Mouse (Mus musculus) gastrocnemius, adult 2 months (tissue): Measurements from ENCODE around the gene Slc25a47. TPM values are rescaled to one million over a fixed set of nuclear protein-coding genes. Genes with fewer than 3 reads are reported as not detected.
A peak's percentile ranks its signal among the peaks of the same experiment; 100 is the strongest.

Experiments
- DNase-seq: peaks from one replicate; pipeline ENCODE4 v3.0.0; 2022
- H3K27ac ChIP-seq: fragments of 200-600 bp; 2 replicates; pipeline ENCODE4 v1.8.1; 2022; ENCODE audit warnings: mild to moderate bottlenecking
- H3K4me3 ChIP-seq: fragments of 200-600 bp; 2 replicates; pipeline ENCODE4 v1.8.1; 2022; ENCODE audit warnings: mild to moderate bottlenecking, moderate library complexity
- CTCF ChIP-seq: fragments of 200-600 bp; IDR thresholded peaks from 2 replicates; pipeline ENCODE4 v1.8.1; 2022; ENCODE audit warnings: antibody characterized with exemption, mild to moderate bottlenecking, moderate library complexity
- intact Hi-C: fragments of 180-260 bp; cut with DNase I; formaldehyde crosslinking; loops from one replicate; pipeline ENCODE4 v1.15.1; 2025
- total RNA-seq, 2 experiments: library from RNA; stranded (reverse); gene quantifications; 2 replicates each; pipeline ENCODE4 v1.2.3; 2021

The Slc25a47 gene
- total RNA-seq, 2 experiments from 2014 or later = 7.7 to 8.8 TPM

GRCm38 (mm10) chr12:108882776-108883175, 46.9 kb downstream of the Slc25a47 start:
- Histone ChIP-seq H3K4me3 (no peak overlapping the region), H3K27ac (no peak overlapping the region)
- DNase-seq = no peak
- no peak for TF ChIP-seq CTCF
- intact Hi-C loops = no loop called here

- intact Hi-C loops = no loop called here
- H3K27ac ChIP-seq = peak overlapping the region; percentile 66
- TF ChIP-seq CTCF = no peak
- no peak overlapping the region for H3K4me3 ChIP-seq
- DNase-seq = no peak
These were observed 50.1 kb downstream of the Slc25a47 start for GRCm38 (mm10) chr12:108885906-108886305.

GRCm38 (mm10) chr12:108887077-108887476, 51.2 kb downstream of the Slc25a47 start:
- no peak for DNase-seq
- intact Hi-C loops = no loop called here

GRCm38 (mm10) chr12:108888632-108889031, 52.8 kb downstream of the Slc25a47 start:
- intact Hi-C loops = no loop called here
- TF ChIP-seq CTCF = no peak
- no peak for DNase-seq
- no peak overlapping the region for H3K4me3 ChIP-seq
- no peak overlapping the region for H3K27ac ChIP-seq

More at GRCm38 (mm10) chr12:108887077-108887476, 51.2 kb downstream of the Slc25a47 start:
- H3K27ac ChIP-seq = no peak overlapping the region
- H3K4me3 ChIP-seq = no peak overlapping the region
- no peak for TF ChIP-seq CTCF

GRCm38 (mm10) chr12:108892989-108893714, 57.3 kb downstream of the Slc25a47 start, which contains the start of gene Wdr25:
TSS of gene Wdr25 (plus strand) at chr12:108893631.
- no peak for DNase-seq
- no peak for TF ChIP-seq CTCF

GRCm38 (mm10) chr12:108893715-108894431, 58.0 kb downstream of the Slc25a47 start, which contains the start of gene Wars:
TSS of gene Wars (minus strand) at chr12:108894174.
- TF ChIP-seq CTCF = no peak
- intact Hi-C loops = no loop called here
- H3K4me3 ChIP-seq = peak within 1 kb of the TSS; percentile 92
- peak within 1 kb of the TSS; percentile 91 for H3K27ac ChIP-seq
- peak; percentile 98 for DNase-seq

More at GRCm38 (mm10) chr12:108892989-108893714, 57.3 kb downstream of the Slc25a47 start, which contains the start of gene Wdr25:
- intact Hi-C loops = no loop called here
- Histone ChIP-seq H3K27ac (peak within 1 kb of the TSS; percentile 91), H3K4me3 (peak within 1 kb of the TSS; percentile 92)

GRCm38 (mm10) chr12:108894432-108894816, 58.6 kb downstream of the Slc25a47 start:
- Histone ChIP-seq H3K4me3 (peak overlapping the region; percentile 92), H3K27ac (peak overlapping the region; percentile 91)
- intact Hi-C loops = no loop called here
- no peak for DNase-seq
- TF ChIP-seq CTCF = no peak

GRCm38 (mm10) chr12:108896006-108896405, 60.2 kb downstream of the Slc25a47 start:
- no peak for DNase-seq
- Histone ChIP-seq H3K27ac (no peak overlapping the region), H3K4me3 (no peak overlapping the region)
- peak; percentile 59 for TF ChIP-seq CTCF
- intact Hi-C loops = loop anchor here (5.0 kb wide), 1 partner anchor 84 kb away; no protein-coding TSS in a partner anchor

- H3K4me3 ChIP-seq = no peak overlapping the region
- H3K27ac ChIP-seq = no peak overlapping the region
- intact Hi-C loops = loop anchor here (10.0 kb wide), 1 partner anchor 413 kb away; no protein-coding TSS in a partner anchor
- DNase-seq = no peak
- TF ChIP-seq CTCF = no peak
These were observed 65.5 kb downstream of the Slc25a47 start for GRCm38 (mm10) chr12:108901346-108901745.

GRCm38 (mm10) chr12:108902940-108903339, 67.1 kb downstream of the Slc25a47 start:
- Histone ChIP-seq H3K27ac (no peak overlapping the region), H3K4me3 (no peak overlapping the region)
- intact Hi-C loops = loop anchor here (1.0 to 10.0 kb wide), 2 partner anchors 412 to 490 kb away; no protein-coding TSS in a partner anchor
- TF ChIP-seq CTCF = peak; percentile 94
- peak; percentile 71 for DNase-seq

- peak; percentile 48 for DNase-seq
- peak; percentile 83 for TF ChIP-seq CTCF
- intact Hi-C loops = loop anchor here (1.0 to 10.0 kb wide), 3 partner anchors 411 to 1495 kb away; no protein-coding TSS in a partner anchor
- H3K27ac ChIP-seq = no peak overlapping the region
- H3K4me3 ChIP-seq = no peak overlapping the region
These were observed 67.9 kb downstream of the Slc25a47 start for GRCm38 (mm10) chr12:108903600-108904275.

- TF ChIP-seq CTCF = no peak
- intact Hi-C loops = loop anchor here (2.0 to 10.0 kb wide), 2 partner anchors 411 to 1495 kb away; no protein-coding TSS in a partner anchor
- no peak for DNase-seq
- H3K4me3 ChIP-seq = no peak overlapping the region
- no peak overlapping the region for H3K27ac ChIP-seq
These were observed 68.4 kb downstream of the Slc25a47 start for GRCm38 (mm10) chr12:108904276-108904653.
